ENCODE assay signal across 31 mouse cellular contexts in the genomic region with DNA sequence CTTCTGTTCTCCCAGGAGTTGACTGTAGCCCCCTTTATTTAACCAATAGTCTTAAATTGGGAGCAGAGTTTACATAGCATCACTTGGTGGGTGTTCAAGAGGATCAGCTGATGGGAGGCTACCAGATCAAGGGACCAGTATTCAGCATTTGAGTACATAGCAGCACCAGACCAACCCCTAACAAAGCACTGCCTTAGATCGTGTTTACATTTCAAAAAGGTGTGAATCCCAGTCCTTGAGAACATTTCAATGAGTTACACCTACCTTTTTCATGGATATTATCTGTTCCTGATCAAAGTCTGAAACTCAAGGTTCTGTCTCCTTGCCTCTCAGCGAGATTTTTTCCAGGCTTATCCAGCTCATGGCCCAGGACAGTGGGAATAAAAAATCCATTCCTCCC.
"Had no signal": no experiment of that assay in that cellular context is flagged by ENCODE, and none has a peak within 500 bp of the region (broad histone marks: within the 10 kb centered on the region; RNA-seq: fewer than 3 reads in every experiment).

No protein-coding gene starts in this region.

- H3K27me3 ChIP-seq: limb, embryonic 12.5 days; limb, embryonic 13.5 days; limb, embryonic 15.5 days; liver, embryonic 12.5 days; liver, embryonic 13.5 days; liver, embryonic 15.5 days; lung, embryonic 15.5 days; megakaryocyte, embryonic 14.5 days; midbrain, embryonic 12.5 days; midbrain, embryonic 13.5 days; midbrain, embryonic 15.5 days; neural tube, embryonic 12.5 days had no signal

- ATAC-seq: liver, embryonic 12.5 days; liver, postnatal 0 days; lung, postnatal 0 days; midbrain, embryonic 13.5 days; midbrain, embryonic 15.5 days had no signal

- DNase-seq: left cerebral cortex, postnatal 4 days; liver; liver, embryonic 13.5 days; liver, postnatal 0 days; lung, adult 18-20 months; lung, adult 2 months; lung, embryonic 14.5 days; lung, postnatal 10 days; lung, postnatal 14 days; lung, postnatal 36 days; lung, postnatal 4 days; midbrain, embryonic 14.5 days had no signal

- H3K27ac ChIP-seq: limb, embryonic 10.5 days; limb, embryonic 12.5 days; limb, embryonic 13.5 days; limb, embryonic 15.5 days; liver, embryonic 12.5 days; liver, embryonic 13.5 days; liver, embryonic 14.5 days; liver, embryonic 15.5 days; lung, embryonic 15.5 days; macrophage; midbrain, embryonic 10.5 days; midbrain, embryonic 12.5 days; midbrain, embryonic 13.5 days; midbrain, embryonic 15.5 days; neural tube, embryonic 12.5 days had no signal

- H3K4me1 ChIP-seq: limb, embryonic 10.5 days; limb, embryonic 12.5 days; limb, embryonic 13.5 days; limb, embryonic 15.5 days; liver, embryonic 12.5 days; liver, embryonic 13.5 days; liver, embryonic 15.5 days; lung, embryonic 15.5 days; megakaryocyte, embryonic 14.5 days; midbrain, embryonic 10.5 days; midbrain, embryonic 12.5 days; midbrain, embryonic 13.5 days; midbrain, embryonic 15.5 days; neural tube, embryonic 12.5 days had no signal

- H3K9ac ChIP-seq: limb, embryonic 12.5 days; limb, embryonic 13.5 days; limb, embryonic 15.5 days; liver, embryonic 12.5 days; liver, embryonic 13.5 days; liver, embryonic 14.5 days; liver, embryonic 15.5 days; liver, postnatal 0 days; lung, embryonic 14.5 days; lung, embryonic 15.5 days; midbrain, embryonic 12.5 days; midbrain, embryonic 13.5 days; midbrain, embryonic 15.5 days; neural tube, embryonic 12.5 days had no signal

- H3K4me2 ChIP-seq: limb, embryonic 12.5 days; limb, embryonic 13.5 days; limb, embryonic 15.5 days; liver, embryonic 11.5 days; liver, embryonic 12.5 days; liver, embryonic 13.5 days; liver, embryonic 15.5 days; lung, embryonic 14.5 days; lung, embryonic 15.5 days; midbrain, embryonic 11.5 days; midbrain, embryonic 12.5 days; midbrain, embryonic 13.5 days; midbrain, embryonic 15.5 days; neural tube, embryonic 12.5 days had no signal

- H3K36me3 ChIP-seq: limb, embryonic 10.5 days; limb, embryonic 12.5 days; limb, embryonic 13.5 days; limb, embryonic 15.5 days; liver, embryonic 12.5 days; liver, embryonic 13.5 days; liver, embryonic 15.5 days; lung, embryonic 15.5 days; midbrain, embryonic 10.5 days; midbrain, embryonic 12.5 days; midbrain, embryonic 13.5 days; midbrain, embryonic 15.5 days; neural tube, embryonic 12.5 days had no signal

- H3K9me3 ChIP-seq: limb, embryonic 10.5 days; limb, embryonic 12.5 days; limb, embryonic 13.5 days; limb, embryonic 15.5 days; liver, embryonic 12.5 days; liver, embryonic 13.5 days; liver, embryonic 15.5 days; lung, embryonic 15.5 days; megakaryocyte, embryonic 14.5 days; midbrain, embryonic 10.5 days; midbrain, embryonic 12.5 days; midbrain, embryonic 13.5 days; midbrain, embryonic 15.5 days; neural tube, embryonic 12.5 days had no signal

- H3K4me3 ChIP-seq: limb, embryonic 10.5 days; limb, embryonic 12.5 days; limb, embryonic 13.5 days; limb, embryonic 15.5 days; liver, embryonic 12.5 days; liver, embryonic 13.5 days; liver, embryonic 15.5 days; lung, embryonic 15.5 days; megakaryocyte, embryonic 14.5 days; midbrain, embryonic 10.5 days; midbrain, embryonic 12.5 days; midbrain, embryonic 13.5 days; midbrain, embryonic 15.5 days; myocyte; neural tube, embryonic 12.5 days had no signal
